Mouse (Mus musculus): Measurements from ENCODE around the gene Atp6v1c2.

Gene Atp6v1c2

GRCm38 (mm10) chr12:17324549-17325470 is 4.3 kb downstream of the Atp6v1c2 start:
- no peak for DNase-seq (ENCODE audit: low spot score)

- DNase-seq (ENCODE audit: low spot score) = no peak
Observed at GRCm38 (mm10) chr12:17318453-17318852, 10.7 kb downstream of the Atp6v1c2 start.

- no peak for DNase-seq (ENCODE audit: low spot score)
Observed at GRCm38 (mm10) chr12:17317970-17318369, 11.2 kb downstream of the Atp6v1c2 start.

- DNase-seq (ENCODE audit: low spot score) = no peak
Observed at GRCm38 (mm10) chr12:17316096-17316495, 13.1 kb downstream of the Atp6v1c2 start.

DNA sequence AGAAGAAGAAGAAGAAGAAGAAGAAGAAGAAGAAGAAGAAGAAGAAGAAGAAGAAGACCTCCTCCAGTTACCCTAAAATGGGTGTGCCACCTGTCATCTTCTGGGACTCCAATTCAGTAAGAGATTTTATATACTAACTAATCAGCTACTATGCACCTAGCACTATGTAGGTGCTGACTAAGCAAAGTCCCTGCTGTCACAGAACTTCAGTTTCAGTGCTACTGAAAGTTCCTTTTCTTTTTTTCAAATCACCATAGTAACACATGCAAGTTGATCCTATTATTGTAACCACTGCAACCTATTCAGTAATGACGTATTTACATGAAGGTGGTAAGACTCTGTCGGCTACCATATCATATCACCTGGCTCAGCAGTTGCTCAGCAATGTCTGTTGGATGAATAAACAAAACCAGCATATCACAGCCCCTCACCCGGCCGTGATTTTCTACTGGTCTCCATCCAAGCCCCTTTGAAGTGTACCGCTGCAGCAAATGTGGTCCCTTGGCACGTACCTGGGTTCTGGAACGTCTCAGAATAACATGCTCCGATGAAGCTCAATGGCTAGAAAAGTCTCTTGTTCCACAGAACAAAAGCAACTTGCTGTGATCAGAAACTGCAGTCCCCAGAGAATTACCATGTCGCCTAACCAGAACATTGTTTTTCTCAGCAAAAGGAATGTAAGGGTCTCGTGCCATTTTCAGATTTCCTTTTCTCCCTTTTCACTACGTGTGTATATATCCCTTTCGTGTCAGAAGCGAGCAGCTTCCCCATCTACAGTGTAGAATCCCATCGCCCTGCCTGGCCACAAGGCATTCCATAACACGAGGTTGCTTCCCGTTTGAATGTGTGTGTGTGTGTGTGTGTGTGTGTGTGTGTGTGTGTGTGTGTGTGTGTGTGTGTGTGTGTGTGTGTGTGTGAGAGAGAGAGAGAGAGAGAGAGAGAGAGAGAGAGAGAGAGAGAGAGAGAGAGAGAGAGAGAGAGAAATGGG is 18.0 kb downstream of the Atp6v1c2 start:
- no peak for DNase-seq (ENCODE audit: low spot score)

- no peak for DNase-seq (ENCODE audit: low spot score)
Observed at GRCm38 (mm10) chr12:17308246-17308645, 20.9 kb downstream of the Atp6v1c2 start.

GRCm38 (mm10) chr12:17305445-17305844 is 23.7 kb downstream of the Atp6v1c2 start:
- no peak for DNase-seq (ENCODE audit: low spot score)

DNA sequence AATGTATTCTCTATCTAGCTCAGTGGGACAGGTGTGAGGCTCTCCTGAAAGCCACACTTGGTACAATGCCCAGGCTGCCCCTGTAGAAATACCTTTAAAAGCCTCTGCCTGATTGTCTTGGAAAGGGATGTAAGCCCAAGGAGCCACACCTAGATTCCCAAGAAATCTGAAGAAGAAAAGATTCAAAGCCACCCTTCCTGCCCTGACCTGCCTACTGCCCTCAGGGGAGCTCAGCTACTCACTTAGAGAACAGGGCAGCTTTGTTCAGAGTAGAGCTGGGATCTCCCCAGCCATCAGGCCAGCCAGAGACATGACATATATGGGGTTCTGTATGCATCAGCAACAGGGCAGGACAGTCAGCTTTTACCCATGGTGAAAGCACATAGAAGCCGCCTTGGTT is 29.3 kb downstream of the Atp6v1c2 start:
- DNase-seq (ENCODE audit: low spot score) = no peak

GRCm38 (mm10) chr12:17296899-17297298 is 32.3 kb downstream of the Atp6v1c2 start:
- DNase-seq (ENCODE audit: low spot score) = no peak

DNA sequence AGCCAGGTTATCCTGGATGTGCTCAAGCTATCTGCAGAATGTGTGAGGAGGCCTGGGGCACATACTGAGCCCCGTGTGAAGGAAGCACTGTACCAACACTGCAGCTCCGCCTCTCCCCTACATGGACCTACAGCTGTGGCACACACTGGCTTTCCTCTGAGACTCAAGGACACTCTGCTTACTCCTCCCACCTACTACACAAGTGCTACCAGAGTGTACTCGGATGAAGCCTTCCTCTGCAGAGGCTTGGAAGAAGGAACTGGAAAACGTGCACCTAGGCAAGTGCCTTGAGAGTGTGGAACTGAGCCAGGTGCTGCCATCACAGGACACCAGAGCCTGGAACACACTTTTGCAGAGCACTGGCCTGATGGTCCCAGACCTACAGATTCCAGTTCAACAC is 38.6 kb downstream of the Atp6v1c2 start:
- DNase-seq (ENCODE audit: low spot score) = no peak

GRCm38 (mm10) chr12:17289913-17290312 is 39.2 kb downstream of the Atp6v1c2 start:
- no peak for DNase-seq (ENCODE audit: low spot score)

- no peak for DNase-seq (ENCODE audit: low spot score)
Observed at GRCm38 (mm10) chr12:17289060-17289459, 40.1 kb downstream of the Atp6v1c2 start.

DNA sequence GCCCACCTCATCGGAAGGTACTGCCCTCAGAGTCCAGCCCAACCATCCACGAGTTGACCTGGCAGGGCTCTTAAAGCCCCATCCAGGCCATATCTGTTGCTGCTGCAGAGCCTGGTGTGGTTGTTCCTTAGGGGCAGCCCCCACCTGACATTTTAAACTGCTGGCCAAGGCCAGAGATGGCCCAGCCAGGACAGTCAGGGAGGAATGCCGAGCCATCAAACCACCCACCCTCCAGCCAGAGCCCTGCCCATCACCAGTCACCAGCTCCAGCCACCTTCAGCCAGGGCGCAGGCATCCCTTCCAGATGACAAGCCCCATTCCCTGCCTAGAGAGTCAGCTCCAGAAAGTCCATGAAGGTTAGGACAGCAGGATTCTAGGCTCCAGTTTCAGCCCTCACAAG is 40.7 kb downstream of the Atp6v1c2 start:
- no peak for DNase-seq (ENCODE audit: low spot score)

DNA sequence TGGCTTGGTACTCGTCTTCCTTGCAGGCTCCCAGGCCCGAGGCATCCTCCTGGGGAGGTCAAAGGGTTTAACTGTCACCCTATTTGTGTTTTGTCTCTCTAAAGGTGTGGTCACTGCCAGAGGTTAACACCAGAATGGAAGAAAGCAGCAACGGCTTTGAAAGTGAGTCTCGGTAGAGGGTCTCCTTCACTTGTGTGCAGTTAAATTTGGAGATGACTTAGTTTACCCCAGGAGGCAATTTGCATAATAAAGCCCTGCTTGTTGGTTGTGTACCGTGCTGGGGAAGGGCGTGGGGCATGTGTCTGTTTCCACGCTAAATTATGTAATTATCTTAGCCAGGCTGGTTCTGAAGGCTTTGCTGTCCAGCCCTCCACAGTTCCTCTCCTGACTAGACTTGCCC is 55.3 kb downstream of the Atp6v1c2 start:
- no peak for DNase-seq (ENCODE audit: low spot score)

- peak; percentile 66 for DNase-seq (ENCODE audit: low spot score)
Observed at GRCm38 (mm10) chr12:17271272-17271671, 57.9 kb downstream of the Atp6v1c2 start.

DNA sequence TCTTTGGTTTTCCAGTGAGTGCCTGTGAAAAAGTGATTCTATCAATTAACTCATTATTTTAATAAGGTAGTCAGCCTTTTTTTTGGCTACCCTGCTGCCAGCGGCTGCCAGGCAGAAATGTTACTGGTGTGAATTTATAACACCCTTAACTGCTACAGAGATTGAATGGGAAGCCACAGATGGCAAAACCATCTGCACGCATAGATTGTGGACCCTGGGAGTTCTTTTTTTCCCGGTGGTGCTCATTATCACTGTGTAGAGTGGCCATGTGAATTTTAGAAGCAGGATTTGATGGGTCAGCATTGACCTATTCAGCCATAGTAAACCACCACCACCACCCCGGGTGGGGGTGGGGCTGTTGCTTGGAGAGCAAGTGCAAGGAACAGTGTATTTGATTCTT is 61.8 kb downstream of the Atp6v1c2 start:
- no peak for DNase-seq (ENCODE audit: low spot score)

DNA sequence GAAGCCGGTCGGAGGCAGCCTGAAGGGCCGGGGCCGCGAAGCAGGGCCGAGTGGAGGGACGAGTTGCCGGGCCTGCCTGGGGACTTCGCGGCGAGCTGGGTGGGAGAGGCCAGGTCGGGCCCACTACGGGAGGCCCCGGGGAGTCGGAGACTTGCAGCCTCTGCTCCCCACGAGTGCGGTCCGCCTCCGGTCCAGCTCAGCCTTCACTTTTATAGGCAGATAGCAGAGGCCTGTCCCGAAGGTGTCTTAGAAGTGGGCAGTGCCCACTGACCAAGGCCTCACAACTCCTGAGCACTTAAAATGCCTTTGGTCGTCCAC is 62.5 kb downstream of the Atp6v1c2 start:
- no peak for DNase-seq (ENCODE audit: low spot score)

GRCm38 (mm10) chr12:17265971-17266672 is 63.0 kb downstream of the Atp6v1c2 start, which contains the start of gene Pdia6:
TSS of gene Pdia6 (plus strand) at chr12:17266545.
- peak; percentile 94 for DNase-seq (ENCODE audit: low spot score)

DNA sequence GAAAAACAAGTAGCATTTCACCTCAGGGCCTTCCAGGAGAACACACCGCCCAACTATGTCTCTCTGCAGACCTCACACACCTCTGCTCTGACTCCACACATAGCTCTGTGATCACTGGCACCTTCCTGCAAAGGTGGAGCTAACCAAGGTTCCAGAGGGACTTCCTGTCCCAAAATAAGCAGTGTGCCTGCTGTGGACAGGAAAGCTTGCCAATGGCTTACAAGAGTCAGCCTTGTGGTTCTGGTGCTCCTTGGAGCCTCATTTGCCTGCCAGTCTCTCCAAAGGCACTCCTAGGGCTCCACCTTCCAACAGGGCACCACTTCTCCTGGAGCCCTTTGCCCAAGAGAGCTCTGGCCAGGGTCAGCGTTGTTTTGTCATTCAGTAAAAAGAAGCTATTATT is 64.3 kb downstream of the Atp6v1c2 start:
- DNase-seq (ENCODE audit: low spot score) = no peak

DNA sequence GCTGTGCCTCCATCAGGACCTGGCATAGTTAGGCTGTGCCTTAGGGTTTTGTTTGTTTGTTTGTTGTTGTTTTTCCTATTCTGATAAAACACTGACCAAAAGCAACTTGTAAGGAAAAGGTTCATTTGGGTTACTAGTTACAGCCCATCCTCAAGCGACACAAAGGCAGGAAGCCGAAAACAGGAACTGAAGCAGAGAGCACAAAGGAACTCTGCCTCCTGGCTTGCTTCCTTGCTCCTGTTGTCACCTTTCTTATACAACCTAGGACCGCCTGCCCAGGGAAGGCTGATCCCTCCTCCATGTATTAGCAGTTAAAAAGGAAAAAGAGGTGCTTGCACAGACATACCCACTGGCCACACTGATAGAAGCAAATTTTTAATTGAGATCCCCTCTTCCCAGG is 65.3 kb downstream of the Atp6v1c2 start:
- DNase-seq (ENCODE audit: low spot score) = no peak

- no peak for DNase-seq (ENCODE audit: low spot score)
Observed at GRCm38 (mm10) chr12:17261005-17261404, 68.2 kb downstream of the Atp6v1c2 start.

- DNase-seq (ENCODE audit: low spot score) = no peak
Observed at GRCm38 (mm10) chr12:17258431-17258830, 70.7 kb downstream of the Atp6v1c2 start.

All from testis, postnatal 10 days (tissue).